Mouse (Mus musculus): ENCODE data around the gene Sel1l3. TPM values are rescaled to one million over a fixed set of nuclear protein-coding genes. Genes with fewer than 3 reads are reported as not detected.

The Sel1l3 gene
- polyA plus RNA-seq, 1 experiment: 35.1 TPM

GRCm38 (mm10) chr5:53176703-53177102, 37.0 kb downstream of the Sel1l3 start:
- 82% methylated on average over 6 of the region's 6 CpGs for WGBS
- TF ChIP-seq CTCF (IDR thresholded peaks at IDR 0.05; ENCODE audit: extremely low read depth, insufficient read length, insufficient replicate concordance, low read depth, low read length) (no peak), POLR2A (IDR thresholded peaks at IDR 0.05; ENCODE audit: low read depth, low read length) (no peak)
- no peaks in the 10 kb centered on the region for H3K4me1 ChIP-seq (ENCODE audit: control insufficient read depth, insufficient read depth, insufficient read length, low read length)
- no peaks in the 10 kb centered on the region for H3K27me3 ChIP-seq (ENCODE audit: control insufficient read depth, insufficient read depth, low read length)
- no peak overlapping the region for H3K27ac ChIP-seq (ENCODE audit: insufficient read depth, low read depth, low read length)
- no peak overlapping the region for H3K4me3 ChIP-seq (ENCODE audit: low read depth, low read length)
- peaks cover 41% of the 10 kb centered on the region for H3K36me3 ChIP-seq (ENCODE audit: control insufficient read depth, insufficient read depth, low read length)

GRCm38 (mm10) chr5:53176075-53176474, 37.7 kb downstream of the Sel1l3 start:
- Histone ChIP-seq H3K27ac (ENCODE audit: insufficient read depth, low read depth, low read length) (no peak overlapping the region), H3K27me3 (ENCODE audit: control insufficient read depth, insufficient read depth, low read length) (no peaks in the 10 kb centered on the region), H3K36me3 (ENCODE audit: control insufficient read depth, insufficient read depth, low read length) (peaks cover 39% of the 10 kb centered on the region), H3K4me1 (ENCODE audit: control insufficient read depth, insufficient read depth, insufficient read length, low read length) (no peaks in the 10 kb centered on the region), H3K4me3 (ENCODE audit: low read depth, low read length) (no peak overlapping the region)
- whole genome bisulfite sequencing: 60% methylated on average over 2 of the region's 4 CpGs
- TF ChIP-seq CTCF (IDR thresholded peaks at IDR 0.05; ENCODE audit: extremely low read depth, insufficient read length, insufficient replicate concordance, low read depth, low read length) (no peak), POLR2A (IDR thresholded peaks at IDR 0.05; ENCODE audit: low read depth, low read length) (no peak)

GRCm38 (mm10) chr5:53175195-53175594, 38.5 kb downstream of the Sel1l3 start:
- no peak overlapping the region for H3K4me3 ChIP-seq (ENCODE audit: low read depth, low read length)
- no peaks in the 10 kb centered on the region for H3K27me3 ChIP-seq (ENCODE audit: control insufficient read depth, insufficient read depth, low read length)
- 48% methylated on average over 3 of the region's 3 CpGs for WGBS
- no peak overlapping the region for H3K27ac ChIP-seq (ENCODE audit: insufficient read depth, low read depth, low read length)
- peaks cover 37% of the 10 kb centered on the region for H3K36me3 ChIP-seq (ENCODE audit: control insufficient read depth, insufficient read depth, low read length)
- TF ChIP-seq CTCF (IDR thresholded peaks at IDR 0.05; ENCODE audit: extremely low read depth, insufficient read length, insufficient replicate concordance, low read depth, low read length): no peak
- TF ChIP-seq POLR2A (IDR thresholded peaks at IDR 0.05; ENCODE audit: low read depth, low read length): no peak
- H3K4me1 ChIP-seq (ENCODE audit: control insufficient read depth, insufficient read depth, insufficient read length, low read length): no peaks in the 10 kb centered on the region

DNA sequence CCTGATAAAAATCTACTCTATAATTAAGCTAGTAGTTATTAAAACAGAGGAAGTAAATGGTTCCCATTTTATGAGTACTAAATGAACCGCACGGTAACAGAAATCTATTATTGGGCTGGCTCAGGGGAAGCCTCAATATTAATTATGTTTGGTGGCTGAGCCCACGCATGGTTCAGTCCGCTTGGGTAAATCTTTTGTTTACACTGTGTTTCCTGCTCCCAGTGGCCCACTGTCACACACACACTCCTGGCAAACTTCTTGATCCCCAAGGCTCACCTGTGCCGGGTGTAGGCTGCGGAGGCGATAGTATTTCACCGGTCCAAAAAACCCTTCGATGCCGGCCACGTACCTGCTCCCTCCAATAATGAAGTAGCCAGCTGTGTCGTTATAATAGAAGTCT, 39.3 kb downstream of the Sel1l3 start:
- TF ChIP-seq POLR2A (IDR thresholded peaks at IDR 0.05; ENCODE audit: low read depth, low read length) (no peak), CTCF (IDR thresholded peaks at IDR 0.05; ENCODE audit: extremely low read depth, insufficient read length, insufficient replicate concordance, low read depth, low read length) (no peak)
- H3K4me1 ChIP-seq (ENCODE audit: control insufficient read depth, insufficient read depth, insufficient read length, low read length): no peaks in the 10 kb centered on the region
- H3K27me3 ChIP-seq (ENCODE audit: control insufficient read depth, insufficient read depth, low read length): no peaks in the 10 kb centered on the region
- no peak overlapping the region for H3K4me3 ChIP-seq (ENCODE audit: low read depth, low read length)
- 85% methylated on average over 12 of the region's 12 CpGs for WGBS
- no peak overlapping the region for H3K27ac ChIP-seq (ENCODE audit: insufficient read depth, low read depth, low read length)
- peaks cover 38% of the 10 kb centered on the region for H3K36me3 ChIP-seq (ENCODE audit: control insufficient read depth, insufficient read depth, low read length)

- Histone ChIP-seq H3K27me3 (ENCODE audit: control insufficient read depth, insufficient read depth, low read length) (no peaks in the 10 kb centered on the region), H3K4me1 (ENCODE audit: control insufficient read depth, insufficient read depth, insufficient read length, low read length) (no peaks in the 10 kb centered on the region), H3K4me3 (ENCODE audit: low read depth, low read length) (no peak overlapping the region), H3K27ac (ENCODE audit: insufficient read depth, low read depth, low read length) (no peak overlapping the region), H3K36me3 (ENCODE audit: control insufficient read depth, insufficient read depth, low read length) (peaks cover 48% of the 10 kb centered on the region)
- no peak for TF ChIP-seq POLR2A (IDR thresholded peaks at IDR 0.05; ENCODE audit: low read depth, low read length)
- TF ChIP-seq CTCF (IDR thresholded peaks at IDR 0.05; ENCODE audit: extremely low read depth, insufficient read length, insufficient replicate concordance, low read depth, low read length): no peak
- WGBS: 52% methylated on average over 7 of the region's 7 CpGs
Measured at GRCm38 (mm10) chr5:53172908-53173307, 40.8 kb downstream of the Sel1l3 start.

- 87% methylated on average over 10 of the region's 10 CpGs for WGBS
- TF ChIP-seq POLR2A (IDR thresholded peaks at IDR 0.05; ENCODE audit: low read depth, low read length): no peak
- no peak for TF ChIP-seq CTCF (IDR thresholded peaks at IDR 0.05; ENCODE audit: extremely low read depth, insufficient read length, insufficient replicate concordance, low read depth, low read length)
- Histone ChIP-seq H3K27ac (ENCODE audit: insufficient read depth, low read depth, low read length) (no peak overlapping the region), H3K36me3 (ENCODE audit: control insufficient read depth, insufficient read depth, low read length) (peaks cover 52% of the 10 kb centered on the region), H3K27me3 (ENCODE audit: control insufficient read depth, insufficient read depth, low read length) (no peaks in the 10 kb centered on the region), H3K4me1 (ENCODE audit: control insufficient read depth, insufficient read depth, insufficient read length, low read length) (no peaks in the 10 kb centered on the region), H3K4me3 (ENCODE audit: low read depth, low read length) (no peak overlapping the region)
Measured at GRCm38 (mm10) chr5:53172256-53172636, 41.5 kb downstream of the Sel1l3 start.

- H3K27ac ChIP-seq (ENCODE audit: insufficient read depth, low read depth, low read length): no peak overlapping the region
- H3K4me3 ChIP-seq (ENCODE audit: low read depth, low read length): no peak overlapping the region
- peaks cover 52% of the 10 kb centered on the region for H3K36me3 ChIP-seq (ENCODE audit: control insufficient read depth, insufficient read depth, low read length)
- TF ChIP-seq POLR2A (IDR thresholded peaks at IDR 0.05; ENCODE audit: low read depth, low read length) (no peak), CTCF (IDR thresholded peaks at IDR 0.05; ENCODE audit: extremely low read depth, insufficient read length, insufficient replicate concordance, low read depth, low read length) (no peak)
- WGBS: 91% methylated on average over 6 of the region's 6 CpGs
- H3K27me3 ChIP-seq (ENCODE audit: control insufficient read depth, insufficient read depth, low read length): no peaks in the 10 kb centered on the region
- no peaks in the 10 kb centered on the region for H3K4me1 ChIP-seq (ENCODE audit: control insufficient read depth, insufficient read depth, insufficient read length, low read length)
Measured at GRCm38 (mm10) chr5:53171611-53172255, 42.0 kb downstream of the Sel1l3 start.
